Mouse (Mus musculus): ENCODE data around the gene Slc1a5.

The Slc1a5 gene

DNA sequence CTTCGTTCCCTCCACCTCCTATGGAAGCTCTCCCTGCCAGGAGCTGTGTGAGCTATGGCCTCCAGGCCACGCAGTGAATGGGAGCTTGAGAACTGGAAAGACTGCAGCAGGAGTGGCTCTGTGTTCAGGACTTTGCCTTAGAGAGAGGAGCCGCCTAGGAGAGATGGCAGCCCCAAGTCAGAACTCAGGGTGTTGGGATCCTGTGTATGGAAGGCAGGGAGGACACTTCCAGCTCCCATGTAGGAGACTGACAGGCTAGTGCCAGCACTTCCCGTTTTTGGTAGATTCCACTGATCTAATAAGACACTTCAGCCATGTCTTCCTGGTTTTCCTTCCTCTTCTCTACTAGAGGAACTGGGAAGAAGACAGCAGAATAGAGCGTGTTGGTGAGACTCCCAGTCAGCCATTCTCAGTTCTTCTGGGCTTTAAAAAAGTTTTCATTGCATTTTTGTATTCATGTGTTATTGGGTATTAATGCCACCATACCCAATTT lies 39.2 kb downstream of the Slc1a5 start:
- no peak for DNase-seq (ENCODE audit: low spot score)

DNA sequence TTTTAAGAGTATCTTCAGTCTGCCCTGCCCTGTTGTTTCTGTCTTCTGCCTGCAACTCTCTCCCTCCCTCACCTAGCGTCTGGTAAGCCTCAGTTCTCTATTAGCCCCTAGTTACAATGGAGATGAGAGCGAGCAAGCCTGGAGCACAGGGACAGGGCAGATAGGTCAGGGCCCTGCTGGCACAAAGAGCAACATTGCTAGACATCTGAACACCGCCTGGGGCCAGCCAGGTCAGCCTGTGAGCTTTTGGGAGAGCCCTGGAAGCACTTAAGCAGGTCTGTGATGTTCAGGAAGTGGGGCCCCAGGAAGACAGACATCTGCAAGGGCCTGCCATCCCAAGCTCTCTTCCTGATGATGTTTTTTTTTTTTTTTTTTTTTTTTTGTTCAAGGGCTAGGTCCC lies 40.0 kb downstream of the Slc1a5 start:
- no peak for DNase-seq (ENCODE audit: low spot score)

GRCm38 (mm10) chr7:16821669-16822101 lies 40.5 kb downstream of the Slc1a5 start:
- no peak for DNase-seq (ENCODE audit: low spot score)

GRCm38 (mm10) chr7:16823734-16824133 lies 42.6 kb downstream of the Slc1a5 start:
- DNase-seq (ENCODE audit: low spot score): no peak

- DNase-seq (ENCODE audit: low spot score): no peak
These were observed 44.6 kb downstream of the Slc1a5 start for GRCm38 (mm10) chr7:16825785-16826184.

DNA sequence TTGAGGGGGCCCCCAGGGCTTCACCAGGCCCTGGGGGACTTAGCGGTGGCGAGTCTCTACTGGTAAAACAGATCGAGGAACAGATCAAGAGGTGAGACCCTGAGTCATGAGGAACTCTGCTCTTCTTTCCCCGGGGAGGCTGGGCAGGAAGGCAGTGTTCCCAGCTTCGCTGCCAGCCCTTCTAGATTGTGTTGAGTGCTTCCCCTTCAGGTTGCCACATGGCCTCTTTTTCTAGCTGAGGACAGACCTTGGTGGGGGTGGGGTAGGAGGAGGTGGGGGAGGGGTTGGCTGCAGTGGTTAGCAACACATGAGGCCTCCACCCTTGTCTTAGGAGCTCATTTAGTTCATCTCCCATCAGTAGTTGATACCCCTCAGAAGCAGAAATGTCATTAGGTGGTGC lies 45.4 kb downstream of the Slc1a5 start:
- DNase-seq (ENCODE audit: low spot score): no peak

DNA sequence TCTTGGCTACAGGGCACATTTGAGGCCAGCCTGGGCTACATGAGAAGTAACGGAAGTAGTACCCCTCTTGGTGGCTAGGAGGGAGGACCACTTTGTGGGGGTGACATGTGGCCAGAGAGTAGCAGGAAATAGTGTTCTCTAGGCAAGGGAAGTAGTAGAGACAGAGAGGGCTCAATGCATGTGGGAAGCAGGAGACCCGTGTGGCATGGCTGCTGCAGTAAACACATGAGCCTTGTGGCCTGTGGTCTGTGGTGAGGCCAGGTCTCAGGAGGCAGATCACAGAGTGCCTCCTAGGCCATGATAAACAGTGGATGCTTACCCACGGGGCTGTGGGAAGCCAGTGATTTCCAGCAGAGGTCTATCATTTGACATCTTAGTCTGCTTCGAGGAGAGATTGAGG lies 46.1 kb downstream of the Slc1a5 start:
- no peak for DNase-seq (ENCODE audit: low spot score)

- DNase-seq (ENCODE audit: low spot score): no peak
These were observed 49.3 kb downstream of the Slc1a5 start for GRCm38 (mm10) chr7:16830449-16830848.

DNA sequence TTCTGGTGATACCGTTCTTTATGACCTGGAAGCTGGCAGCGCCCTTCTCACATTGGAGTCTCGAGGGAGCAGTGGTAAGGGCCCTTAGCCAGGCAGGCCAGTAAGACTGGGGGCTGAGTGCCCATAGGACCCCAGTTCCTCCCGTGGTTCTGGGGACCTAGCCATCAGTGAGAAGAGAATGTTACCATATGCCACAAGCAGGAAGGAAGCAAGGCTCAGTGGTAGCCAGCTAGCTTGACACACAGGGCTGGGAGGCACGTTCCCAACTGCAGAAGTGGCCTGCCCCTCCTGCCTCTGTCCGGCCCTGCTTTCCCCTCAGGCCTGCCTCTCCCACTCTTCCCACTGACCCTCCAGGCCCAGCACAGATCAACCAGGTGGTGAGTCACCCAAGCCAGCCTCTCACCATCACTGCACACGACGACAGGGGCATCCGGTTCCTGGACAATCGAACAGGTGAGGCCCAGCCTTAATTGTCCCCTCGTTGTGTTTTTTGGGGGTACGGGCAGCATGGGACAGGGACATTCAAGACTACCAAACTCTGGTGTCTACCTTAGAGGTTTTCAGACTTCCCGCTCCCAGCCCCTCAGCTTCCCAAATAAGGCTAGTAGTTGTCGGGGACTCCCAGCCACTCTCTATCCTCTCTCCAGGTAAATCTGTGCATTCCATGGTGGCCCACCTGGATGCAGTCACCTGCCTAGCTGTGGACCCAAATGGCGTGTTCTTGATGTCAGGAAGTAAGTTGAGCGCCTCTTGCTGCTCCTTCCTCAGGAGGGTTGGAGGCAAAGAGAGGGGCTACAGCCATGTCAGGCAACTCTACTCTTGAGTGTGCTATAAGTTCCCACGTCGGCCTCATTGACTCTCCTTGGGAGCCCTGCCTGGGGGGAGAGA lies 57.0 kb downstream of the Slc1a5 start:
- no peak for DNase-seq (ENCODE audit: low spot score)

DNA sequence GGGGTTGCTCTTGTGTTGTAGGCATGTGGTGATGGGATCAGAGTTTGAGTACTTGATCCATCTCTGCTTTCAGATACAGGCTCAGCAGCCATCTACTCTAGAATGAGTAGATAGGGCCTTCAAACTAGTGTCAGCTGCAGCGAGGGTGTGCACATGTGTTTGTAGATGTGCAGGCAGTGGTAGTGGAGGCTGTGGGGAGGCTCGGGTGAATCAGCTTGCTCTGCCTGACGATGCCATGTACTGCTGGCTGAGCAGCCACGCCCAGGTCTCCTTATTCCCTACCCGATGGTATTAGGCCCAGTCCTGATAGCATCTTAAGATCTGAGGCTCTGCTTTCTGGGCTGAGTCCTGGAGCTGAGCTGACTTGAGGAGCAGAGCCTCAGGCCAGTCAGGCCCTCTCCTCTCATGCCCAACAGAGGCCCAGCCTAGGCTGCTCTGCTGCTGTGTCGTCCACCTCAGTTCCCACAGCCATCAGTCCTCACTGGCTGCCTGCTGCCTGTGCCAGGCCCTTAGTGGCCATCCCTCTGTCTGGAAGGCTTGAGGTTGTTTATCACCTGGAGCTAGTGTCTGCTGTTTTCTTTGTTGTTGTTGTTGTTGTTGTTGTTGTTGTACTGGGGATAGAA lies 57.8 kb downstream of the Slc1a5 start:
- DNase-seq (ENCODE audit: low spot score): no peak

GRCm38 (mm10) chr7:16839427-16840108 lies 58.4 kb downstream of the Slc1a5 start:
- DNase-seq (ENCODE audit: low spot score): no peak

GRCm38 (mm10) chr7:16840109-16840491 lies 59.0 kb downstream of the Slc1a5 start:
- no peak for DNase-seq (ENCODE audit: low spot score)

DNA sequence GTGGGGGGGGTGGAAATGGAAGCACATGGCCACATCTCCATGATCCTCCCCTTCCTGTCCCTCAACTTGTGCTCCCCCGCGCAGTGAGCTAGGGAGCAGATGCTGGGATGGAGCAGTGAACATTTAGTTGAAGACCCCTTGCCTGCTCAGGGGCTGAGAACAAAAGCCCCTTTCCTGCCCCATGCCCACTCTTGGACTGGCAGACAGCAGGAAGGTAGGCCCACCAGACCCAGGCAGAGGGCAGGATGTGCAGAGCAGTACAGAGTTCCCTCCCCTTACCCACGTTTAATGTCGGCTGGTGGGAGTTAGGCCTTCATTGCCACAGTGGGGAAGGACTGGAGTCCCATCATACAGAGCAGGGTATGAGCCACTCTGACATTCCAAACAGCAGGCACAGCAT lies 59.9 kb downstream of the Slc1a5 start:
- no peak for DNase-seq (ENCODE audit: low spot score)

DNA sequence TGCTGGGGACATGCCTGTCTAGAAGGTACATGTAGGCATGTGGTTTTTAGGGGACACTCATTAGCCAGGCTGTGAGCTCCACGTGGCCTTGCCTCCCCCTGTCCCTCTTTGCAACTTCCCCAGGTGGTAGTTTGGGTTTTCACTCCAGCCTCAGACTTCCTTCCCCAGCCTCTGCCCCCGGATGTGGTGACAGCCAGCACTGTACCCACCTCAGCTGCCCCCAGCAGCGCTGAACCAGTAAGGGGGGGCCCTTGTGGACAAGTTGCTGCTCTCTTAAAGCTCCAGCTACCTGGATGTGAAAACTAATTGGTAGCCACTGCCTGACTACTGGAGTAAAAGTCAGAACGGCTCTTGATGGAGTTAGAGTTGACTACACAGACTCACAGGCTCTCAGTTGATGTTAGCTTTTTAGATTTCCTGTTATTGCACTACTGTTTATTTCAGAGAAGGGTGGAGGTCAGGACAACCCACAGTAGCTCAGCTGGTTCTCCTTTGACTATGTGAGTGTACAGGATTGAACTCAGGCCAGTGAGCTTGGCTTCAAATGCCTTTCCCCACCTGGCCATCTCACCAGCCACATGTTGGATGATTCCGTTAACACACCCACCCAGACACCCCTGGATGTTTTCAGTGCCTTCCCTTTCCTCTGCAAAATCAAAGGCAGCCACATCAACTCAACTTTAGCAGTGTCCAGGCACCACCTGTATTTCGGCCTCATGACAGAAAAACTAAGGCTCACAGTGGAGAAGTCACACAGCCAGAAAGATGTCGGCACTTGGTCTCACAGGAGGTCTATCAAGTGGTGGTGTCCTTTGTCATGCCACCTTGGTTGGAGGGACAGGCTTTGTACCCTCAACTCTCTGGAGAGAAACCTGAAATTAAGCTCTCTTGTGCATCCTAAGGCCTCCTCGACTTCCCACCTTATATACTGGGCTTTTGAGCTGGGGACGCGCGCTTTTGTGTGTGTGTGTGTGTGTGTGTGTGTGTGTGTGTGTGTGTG lies 60.7 kb downstream of the Slc1a5 start:
- DNase-seq (ENCODE audit: low spot score): no peak

DNA sequence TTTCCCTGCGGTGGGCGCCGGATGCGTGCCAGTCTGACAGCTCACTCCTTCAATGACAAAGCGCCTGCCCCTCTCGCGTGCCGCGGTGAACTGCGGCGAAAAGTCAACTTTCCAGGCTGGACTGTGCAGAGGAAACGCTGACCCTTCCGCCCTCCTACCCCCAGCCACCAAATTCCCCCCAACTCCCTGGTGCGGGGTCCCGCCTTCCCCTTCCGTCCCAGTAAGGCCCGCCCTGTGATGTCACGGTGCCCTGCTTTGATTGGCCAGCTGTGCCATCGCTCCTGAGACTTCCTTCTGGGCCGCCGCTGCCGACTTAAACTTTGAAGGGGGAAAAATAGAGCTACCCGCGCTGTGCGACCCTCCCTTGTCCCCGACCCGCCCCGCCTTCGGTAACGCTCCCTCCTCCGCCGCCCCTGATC lies 61.5 kb downstream of the Slc1a5 start, which contains the start of gene Prkd2:
Gene Prkd2, plus strand, starts transcription at position 258 of the 419 bp plus-strand sequence.
- DNase-seq (ENCODE audit: low spot score): peak; percentile 86

DNA sequence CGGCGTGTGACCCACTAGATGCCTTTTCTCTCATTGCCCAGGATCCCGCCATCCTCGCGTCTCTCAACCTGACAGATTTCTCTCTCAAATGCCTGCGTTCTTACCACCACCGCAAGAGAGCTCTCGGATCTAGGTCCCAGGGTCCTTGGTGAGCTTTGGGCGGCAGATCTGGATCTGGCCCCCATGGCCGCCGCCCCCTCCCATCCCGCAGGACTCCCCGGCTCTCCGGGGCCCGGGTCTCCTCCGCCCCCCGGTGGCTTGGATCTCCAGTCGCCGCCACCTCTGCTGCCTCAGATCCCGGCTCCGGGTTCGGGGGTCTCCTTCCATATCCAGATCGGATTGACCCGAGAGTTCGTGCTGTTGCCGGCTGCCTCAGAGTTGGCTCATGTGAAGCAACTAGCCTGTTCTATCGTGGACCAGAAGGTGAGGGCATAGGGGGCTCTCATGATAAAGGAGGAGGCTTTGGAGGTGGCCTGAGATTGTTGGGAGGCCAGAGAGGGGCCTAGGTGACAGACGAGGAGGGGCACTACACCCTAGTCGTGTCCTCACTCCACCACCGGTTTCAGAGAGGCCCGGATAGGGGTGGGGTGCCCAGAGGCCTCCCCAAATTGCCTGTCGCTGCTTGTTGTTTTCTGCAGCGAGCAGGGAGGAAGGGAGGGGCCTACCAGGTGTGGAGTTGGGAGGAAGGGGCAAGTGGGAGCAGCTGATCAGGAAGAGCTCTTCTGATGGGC lies 62.5 kb downstream of the Slc1a5 start:
- DNase-seq (ENCODE audit: low spot score): no peak

DNA sequence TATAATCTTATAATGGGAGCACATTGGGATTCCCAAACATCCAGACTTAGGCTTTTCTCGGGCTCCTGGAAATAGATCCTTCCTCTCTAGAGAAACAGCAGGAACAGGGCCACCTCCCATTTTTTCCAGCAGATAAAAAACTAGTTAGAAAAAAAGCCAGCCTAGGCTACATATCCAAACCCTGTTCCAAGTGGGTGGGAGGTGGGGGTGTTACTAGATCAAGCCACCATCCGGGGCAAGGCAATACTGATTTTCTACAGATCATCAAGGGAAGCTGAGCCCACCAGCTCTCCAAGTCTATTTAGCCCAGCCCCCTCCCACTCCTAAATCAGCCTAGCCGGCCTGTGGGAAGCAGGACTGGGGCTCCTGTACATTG lies 63.5 kb downstream of the Slc1a5 start:
- no peak for DNase-seq (ENCODE audit: low spot score)

DNA sequence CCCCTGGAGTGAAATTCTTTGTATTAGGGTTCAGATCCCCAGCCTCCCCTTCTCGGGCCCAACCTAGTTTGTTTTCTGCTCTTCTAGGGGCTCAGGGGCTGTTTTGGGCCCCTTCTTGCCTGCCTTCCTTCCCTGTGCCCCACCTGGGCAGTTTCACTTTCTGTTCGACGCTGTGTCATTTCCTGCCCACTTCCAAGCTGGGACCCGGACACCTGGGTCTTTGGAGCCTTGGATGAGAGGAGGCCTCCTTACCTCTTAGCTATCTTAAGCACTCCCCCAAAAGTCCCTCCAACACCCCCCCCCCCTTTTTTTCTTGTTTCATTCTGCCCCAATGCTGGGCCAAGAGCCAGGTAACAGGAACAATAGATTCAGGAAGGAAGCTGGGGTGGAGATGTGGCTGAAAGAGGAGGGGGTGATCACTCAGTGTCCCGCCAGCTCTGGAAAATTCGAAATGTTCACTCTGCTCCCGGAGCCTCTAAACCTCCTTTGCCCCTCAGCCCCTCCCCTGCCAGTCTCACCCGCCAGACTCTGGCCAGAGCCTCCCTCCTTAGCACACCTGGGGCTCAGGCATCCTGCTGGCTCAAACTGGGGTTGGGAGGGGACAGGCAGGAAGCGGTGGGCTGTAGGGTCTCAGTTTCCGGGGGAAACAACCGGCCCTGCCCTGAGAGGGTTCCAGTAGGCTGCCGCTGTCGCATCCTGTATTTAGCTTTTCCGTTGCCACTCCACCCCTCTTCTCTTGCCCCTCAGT lies 64.1 kb downstream of the Slc1a5 start:
- DNase-seq (ENCODE audit: low spot score): no peak

- DNase-seq (ENCODE audit: low spot score): no peak
These were observed 64.7 kb downstream of the Slc1a5 start for GRCm38 (mm10) chr7:16845820-16846167.

DNA sequence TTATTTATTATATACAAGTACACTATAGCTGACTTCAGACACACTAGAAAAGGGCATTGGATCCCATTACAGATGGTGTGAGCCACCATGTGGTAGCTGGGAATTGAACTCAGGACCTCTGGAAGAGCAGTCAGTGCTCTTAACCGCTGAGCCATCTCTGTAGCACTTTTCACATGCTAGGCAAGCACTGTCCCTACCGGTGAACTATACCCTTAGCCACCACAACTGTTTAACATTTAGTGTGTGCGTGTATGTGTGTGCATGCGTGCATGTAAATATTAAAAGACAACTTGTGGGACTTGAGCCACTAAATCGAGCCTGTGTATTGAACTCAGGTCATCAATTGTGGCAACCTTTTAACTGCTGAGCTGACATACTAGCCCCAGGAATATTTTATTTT lies 65.6 kb downstream of the Slc1a5 start:
- DNase-seq (ENCODE audit: low spot score): no peak

All from ovary, postnatal 14 days (tissue).